Mouse (Mus musculus): ENCODE measurements around the gene Pga5. TPM values are rescaled to one million over a fixed set of nuclear protein-coding genes. Genes with fewer than 3 reads are reported as not detected.

Gene Pga5
- polyA plus RNA-seq (2014; fragmentation: Illumina TruSeq; extraction: RNeasy Lipid Tissue Mini Kit (QIAGEN cat#74804); ENCODE audit: low read depth, low replicate concordance), result not detected

DNA sequence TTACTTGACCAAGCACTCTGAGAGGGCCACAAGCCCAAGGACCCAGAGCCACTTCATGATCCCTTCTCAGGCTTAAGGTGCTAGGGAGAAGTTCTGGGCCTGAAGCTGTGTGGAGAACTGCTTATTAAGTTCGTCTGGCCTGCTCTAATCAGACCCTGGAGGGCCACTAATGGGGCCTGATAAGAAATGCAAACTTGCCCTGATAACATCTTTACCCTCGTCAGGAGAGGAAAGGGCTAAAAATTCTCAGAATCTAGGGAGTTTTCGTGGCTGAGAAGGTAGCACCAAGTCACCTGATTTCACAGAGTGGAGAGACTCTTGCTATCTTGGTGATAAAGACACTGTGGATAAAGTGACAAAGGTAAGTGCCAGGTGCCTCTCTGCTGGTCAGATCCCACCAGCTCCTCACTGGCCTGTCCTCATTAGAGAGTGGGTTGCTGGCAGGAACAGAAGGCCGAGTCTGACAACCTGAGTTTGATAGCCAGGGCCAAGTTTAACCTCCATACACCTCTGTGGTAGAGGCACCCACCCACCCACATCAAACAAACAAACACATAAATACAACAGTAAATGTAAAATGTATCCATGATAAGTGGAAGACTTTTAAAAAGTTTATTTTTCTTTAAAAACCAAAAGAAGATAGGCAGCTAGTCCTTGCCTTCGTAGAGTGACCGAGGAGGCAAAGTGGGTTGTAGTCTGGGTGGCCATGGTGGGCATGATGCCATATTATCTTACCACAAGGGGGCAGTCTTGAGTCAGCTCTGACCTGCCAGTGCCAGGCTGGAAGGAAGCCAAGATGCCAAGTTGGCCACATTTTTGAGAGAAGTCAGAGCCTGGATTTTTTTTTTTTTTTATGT lies at the start of gene Pga5:
Gene Pga5, minus strand, starts transcription at position 157 of the 857 bp plus-strand sequence.

DNA sequence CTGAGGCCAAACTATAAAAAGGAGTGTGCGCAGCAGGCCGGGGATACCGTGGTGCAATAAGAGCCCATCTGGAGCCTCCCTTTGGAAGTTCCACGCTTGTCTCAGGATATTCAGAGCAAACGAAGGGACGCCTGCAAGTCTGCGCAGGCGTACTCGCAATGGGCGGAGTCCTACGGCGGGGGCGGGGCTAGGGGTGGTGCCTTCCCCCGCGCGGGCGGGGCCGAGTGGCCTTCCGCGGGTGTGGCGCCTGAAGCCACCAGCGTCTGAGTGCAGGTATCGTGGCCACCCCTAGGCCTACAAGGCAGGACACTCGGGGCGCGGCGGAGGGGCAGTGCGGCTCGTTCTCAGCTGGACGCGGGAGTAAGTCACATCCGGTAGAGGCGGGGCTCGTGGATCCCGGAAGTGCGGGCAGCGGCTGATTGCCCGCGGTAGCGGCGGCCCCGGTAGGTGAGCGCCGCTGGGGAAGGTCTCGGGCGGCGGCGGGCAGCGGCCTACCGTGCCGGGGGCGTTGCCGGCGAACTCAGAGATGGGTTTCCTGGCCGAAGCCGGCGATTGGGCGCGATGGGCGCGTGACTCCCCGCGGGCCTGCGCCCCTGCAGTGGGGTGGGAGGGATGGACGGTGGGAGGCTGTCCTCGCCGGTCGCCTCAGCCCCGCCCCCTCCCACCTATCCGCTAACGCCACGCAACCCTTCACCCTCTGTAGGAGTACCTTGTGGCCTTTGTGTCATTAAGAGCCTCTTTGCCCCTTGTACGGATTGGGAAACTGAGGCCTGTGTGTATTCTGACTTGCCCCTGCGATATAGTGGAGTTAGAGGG lies 10.9 kb upstream of the Pga5 start, which contains the start of gene Vps37c:
Gene Vps37c, plus strand, starts transcription at position 199 of the 816 bp plus-strand sequence.

DNA sequence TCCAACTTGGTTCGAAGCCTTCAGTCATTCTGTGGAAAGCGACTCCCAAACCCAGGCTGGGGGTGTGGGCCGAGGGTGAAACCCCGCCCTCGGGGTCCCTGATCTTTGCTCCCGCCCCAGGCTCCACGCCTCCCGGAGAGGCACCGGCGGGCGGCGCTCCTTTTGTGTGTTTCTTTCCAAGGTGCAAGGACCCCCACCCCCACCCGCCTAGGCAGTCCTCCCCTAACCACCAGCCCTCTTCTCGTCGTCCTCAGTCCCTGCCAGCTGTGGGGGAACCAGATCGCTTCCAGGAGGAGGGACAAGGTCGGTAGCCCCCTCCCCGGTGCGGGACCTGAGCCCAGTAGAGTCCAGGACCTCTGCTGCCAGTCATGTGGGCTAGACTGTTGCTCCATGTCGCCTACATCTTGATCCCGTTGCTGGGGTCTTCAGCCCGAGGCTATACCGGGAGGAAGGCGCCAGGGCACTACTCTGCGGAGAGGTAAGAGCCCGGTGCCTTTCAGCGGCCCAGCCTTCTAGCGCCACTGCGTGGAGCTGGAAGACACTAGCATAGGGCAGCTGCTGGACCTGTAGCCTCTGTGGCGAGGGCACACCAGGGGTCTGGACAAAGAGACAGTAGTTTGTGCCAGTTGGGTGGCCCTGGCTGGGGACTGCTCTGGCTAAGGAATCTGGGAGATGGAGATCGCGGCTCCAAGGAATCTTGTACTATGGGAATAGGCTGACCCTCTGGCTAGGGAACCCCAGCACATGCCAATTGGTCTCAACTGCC lies 43.6 kb downstream of the Pga5 start, which contains the start of gene Vwce:
Gene Vwce, plus strand, starts transcription at position 108 of the 766 bp plus-strand sequence.

Other genes starting within 250 kb of the Pga5 start
- gene Lrrc10b, start 220.6 kb downstream of the Pga5 start, polyA plus RNA-seq (2014; fragmentation: Illumina TruSeq; extraction: RNeasy Lipid Tissue Mini Kit (QIAGEN cat#74804); ENCODE audit: low read depth, low replicate concordance), result 4.4 TPM
- gene Ppp1r32, start 195.1 kb downstream of the Pga5 start, polyA plus RNA-seq (2014; fragmentation: Illumina TruSeq; extraction: RNeasy Lipid Tissue Mini Kit (QIAGEN cat#74804); ENCODE audit: low read depth, low replicate concordance), result 6.6 TPM
- 54.1 TPM for gene Cpsf7, start 152.8 kb downstream of the Pga5 start, polyA plus RNA-seq (2014; fragmentation: Illumina TruSeq; extraction: RNeasy Lipid Tissue Mini Kit (QIAGEN cat#74804); ENCODE audit: low read depth, low replicate concordance)
- 47.1 TPM for gene Sdhaf2, start 151.9 kb downstream of the Pga5 start, polyA plus RNA-seq (2014; fragmentation: Illumina TruSeq; extraction: RNeasy Lipid Tissue Mini Kit (QIAGEN cat#74804); ENCODE audit: low read depth, low replicate concordance)
- gene Tmem216, start 121.8 kb downstream of the Pga5 start, polyA plus RNA-seq (2014; fragmentation: Illumina TruSeq; extraction: RNeasy Lipid Tissue Mini Kit (QIAGEN cat#74804); ENCODE audit: low read depth, low replicate concordance), result 32.2 TPM
- gene Cyb561a3, start 100.9 kb downstream of the Pga5 start, polyA plus RNA-seq (2014; fragmentation: Illumina TruSeq; extraction: RNeasy Lipid Tissue Mini Kit (QIAGEN cat#74804); ENCODE audit: low read depth, low replicate concordance), result 19.0 TPM
- gene Tmem138, start 100.7 kb downstream of the Pga5 start, polyA plus RNA-seq (2014; fragmentation: Illumina TruSeq; extraction: RNeasy Lipid Tissue Mini Kit (QIAGEN cat#74804); ENCODE audit: low read depth, low replicate concordance), result 9.8 TPM
- gene Ddb1, start 72.7 kb downstream of the Pga5 start, polyA plus RNA-seq (2014; fragmentation: Illumina TruSeq; extraction: RNeasy Lipid Tissue Mini Kit (QIAGEN cat#74804); ENCODE audit: low read depth, low replicate concordance), result 176 TPM
- 17.4 TPM for gene Tkfc, start 72.4 kb downstream of the Pga5 start, polyA plus RNA-seq (2014; fragmentation: Illumina TruSeq; extraction: RNeasy Lipid Tissue Mini Kit (QIAGEN cat#74804); ENCODE audit: low read depth, low replicate concordance)
- 0.17 TPM for gene Vwce, start 43.9 kb downstream of the Pga5 start, polyA plus RNA-seq (2014; fragmentation: Illumina TruSeq; extraction: RNeasy Lipid Tissue Mini Kit (QIAGEN cat#74804); ENCODE audit: low read depth, low replicate concordance)
- 24.5 TPM for gene Vps37c, start 10.7 kb upstream of the Pga5 start, polyA plus RNA-seq (2014; fragmentation: Illumina TruSeq; extraction: RNeasy Lipid Tissue Mini Kit (QIAGEN cat#74804); ENCODE audit: low read depth, low replicate concordance)
- gene Cd5, start 60.9 kb upstream of the Pga5 start, polyA plus RNA-seq (2014; fragmentation: Illumina TruSeq; extraction: RNeasy Lipid Tissue Mini Kit (QIAGEN cat#74804); ENCODE audit: low read depth, low replicate concordance), result 0.87 TPM
- gene Cd6, start 152.0 kb upstream of the Pga5 start, polyA plus RNA-seq (2014; fragmentation: Illumina TruSeq; extraction: RNeasy Lipid Tissue Mini Kit (QIAGEN cat#74804); ENCODE audit: low read depth, low replicate concordance), result 0.94 TPM
- gene Slc15a3, start 161.7 kb upstream of the Pga5 start, polyA plus RNA-seq (2014; fragmentation: Illumina TruSeq; extraction: RNeasy Lipid Tissue Mini Kit (QIAGEN cat#74804); ENCODE audit: low read depth, low replicate concordance), result 3.3 TPM
- 7.4 TPM for gene Tmem132a, start 191.9 kb upstream of the Pga5 start, polyA plus RNA-seq (2014; fragmentation: Illumina TruSeq; extraction: RNeasy Lipid Tissue Mini Kit (QIAGEN cat#74804); ENCODE audit: low read depth, low replicate concordance)
- 79.0 TPM for gene Tmem109, start 203.9 kb upstream of the Pga5 start, polyA plus RNA-seq (2014; fragmentation: Illumina TruSeq; extraction: RNeasy Lipid Tissue Mini Kit (QIAGEN cat#74804); ENCODE audit: low read depth, low replicate concordance)
- 94.9 TPM for gene Prpf19, start 217.2 kb upstream of the Pga5 start, polyA plus RNA-seq (2014; fragmentation: Illumina TruSeq; extraction: RNeasy Lipid Tissue Mini Kit (QIAGEN cat#74804); ENCODE audit: low read depth, low replicate concordance)
- not detected for gene Zp1, start 242.6 kb upstream of the Pga5 start, polyA plus RNA-seq (2014; fragmentation: Illumina TruSeq; extraction: RNeasy Lipid Tissue Mini Kit (QIAGEN cat#74804); ENCODE audit: low read depth, low replicate concordance)